Comparison of ENCODE assay signal across 9 mouse cellular contexts in genomic region chr4:129020454-129020853, GRCm38 (mm10). TPM values are rescaled to one million over a fixed set of nuclear protein-coding genes. Genes with fewer than 3 reads are reported as not detected.
DNase-seq lines count a peak whose midpoint lies in the region; ATAC-seq and TF ChIP-seq lines count a peak whose summit lies in the region.
"Had no signal": no experiment of that assay in that cellular context is flagged by ENCODE, and none has a peak within 500 bp of the region (broad histone marks: within the 10 kb centered on the region; RNA-seq: fewer than 3 reads in every experiment).

No protein-coding gene starts in this region.

- no peaks in the 10 kb centered on the region for H3K9me3 ChIP-seq in liver, embryonic 13.5 days (replicated peaks)
- H3K9me3 ChIP-seq in liver, embryonic 11.5 days (ENCODE audit: control insufficient read depth, low read length) = no peaks in the 10 kb centered on the region
- no peaks in the 10 kb centered on the region for H3K9me3 ChIP-seq in kidney, postnatal 0 days (replicated peaks; ENCODE audit: low read length)

- H3K9ac ChIP-seq in liver, embryonic 13.5 days = no peak overlapping the region
- no peak overlapping the region for H3K9ac ChIP-seq in liver, embryonic 11.5 days (ENCODE audit: low read depth, low read length)
- no peak overlapping the region for H3K9ac ChIP-seq in kidney, postnatal 0 days (ENCODE audit: low read depth, low read length)

- 0 out of 2 replicates have a peak, but pooled peaks have one; percentile 13 for ATAC-seq in liver, embryonic 13.5 days (ENCODE audit: low read depth)
- no peak for ATAC-seq in liver, embryonic 11.5 days (replicated peaks; ENCODE audit: low FRiP score)
- no peak for ATAC-seq in kidney, postnatal 0 days (replicated peaks; ENCODE audit: low FRiP score, low read depth)
- ATAC-seq: Patski had no signal

- H3K27me3 ChIP-seq in liver, embryonic 13.5 days = peaks cover 15% of the 10 kb centered on the region
- H3K27me3 ChIP-seq in liver, embryonic 11.5 days (replicated peaks; ENCODE audit: control insufficient read depth, insufficient read depth, low read length) = peaks cover 3% of the 10 kb centered on the region; the same call in 1 of the 2 replicates
- no peaks in the 10 kb centered on the region for H3K27me3 ChIP-seq in kidney, postnatal 0 days (ENCODE audit: insufficient read depth, low read length)
- H3K27me3 ChIP-seq: Patski had no signal

- H3K27ac ChIP-seq in liver, embryonic 13.5 days = no peak overlapping the region
- no peak overlapping the region for H3K27ac ChIP-seq in liver, embryonic 11.5 days (ENCODE audit: low read depth, low read length)
- H3K27ac ChIP-seq in kidney, postnatal 0 days = no peak overlapping the region

- no peaks in the 10 kb centered on the region for H3K36me3 ChIP-seq in liver, embryonic 13.5 days
- H3K36me3 ChIP-seq in liver, embryonic 11.5 days (ENCODE audit: control insufficient read depth, insufficient read depth, low read length) = no peaks in the 10 kb centered on the region
- H3K36me3 ChIP-seq in kidney, postnatal 0 days (ENCODE audit: insufficient read depth, low read length) = no peaks in the 10 kb centered on the region

- no peak for DNase-seq in liver, embryonic 13.5 days
- DNase-seq in liver, embryonic 11.5 days (ENCODE audit: low spot score) = no peak
- DNase-seq in cerebellum, adult 11 months = peak; percentile 75
- DNase-seq in gastrocnemius, postnatal 25 days = peak; percentile 95
- peak; percentile 48 for DNase-seq in kidney, postnatal 0 days (ENCODE audit: low spot score)
- DNase-seq in lung, adult 18-20 months = peak; percentile 80 to 82
- peak; percentile 97 for DNase-seq in skeletal muscle tissue, adult 2 months (ENCODE audit: low read depth, low spot score)
- DNase-seq in spleen, postnatal 4 days (ENCODE audit: low spot score in 2 of 2) = no peak

- H3K4me3 ChIP-seq in liver, embryonic 13.5 days (replicated peaks) = no peak overlapping the region
- no peak overlapping the region for H3K4me3 ChIP-seq in liver, embryonic 11.5 days (ENCODE audit: low read depth, low read length)
- H3K4me3 ChIP-seq in kidney, postnatal 0 days (replicated peaks; ENCODE audit: low read depth, low read length) = no peak overlapping the region

- no peak for TF ChIP-seq CTCF in kidney, postnatal 0 days (IDR thresholded peaks at IDR 0.05; ENCODE audit: low read depth)

- peaks cover 16% of the 10 kb centered on the region for H3K4me1 ChIP-seq in liver, embryonic 13.5 days (replicated peaks)
- H3K4me1 ChIP-seq in liver, embryonic 11.5 days (replicated peaks; ENCODE audit: control insufficient read depth, insufficient read depth, low read length) = peaks cover 4% of the 10 kb centered on the region; the same call in 1 of the 2 replicates
- peaks cover 4% of the 10 kb centered on the region; the same call in 1 of the 2 replicates for H3K4me1 ChIP-seq in kidney, postnatal 0 days (replicated peaks; ENCODE audit: insufficient read depth, low read length)

- H3K4me2 ChIP-seq in liver, embryonic 13.5 days = no peak overlapping the region
- H3K4me2 ChIP-seq in liver, embryonic 11.5 days = no peak overlapping the region
- H3K4me2 ChIP-seq in kidney, postnatal 0 days (ENCODE audit: low read length) = no peak overlapping the region

- 66% methylated on average over 6 of the region's 6 CpGs for WGBS in liver, embryonic 13.5 days (ENCODE audit: insufficient replicate concordance)
- 73% methylated on average over 6 of the region's 6 CpGs for WGBS in liver, embryonic 11.5 days
- WGBS in kidney, postnatal 0 days = 55% methylated on average over 6 of the region's 6 CpGs

RNA-seq across cellular contexts. Expression of gene Ak2, which starts 28.7 kb away (rescaled TPM):
- 182 and 189 TPM in 2 replicates for polyA plus RNA-seq in liver, embryonic 13.5 days (2015; fragmentation: Nextera tagmentation; extraction: Ambion mirVana)
- 235 and 256 TPM in 2 replicates for polyA plus RNA-seq in liver, embryonic 11.5 days (2014; fragmentation: Nextera tagmentation; extraction: Ambion mirVana)
- 10 to 100 TPM; 27.4 to 36.0 TPM for total RNA-seq in gastrocnemius, postnatal 25 days (2021)
- polyA plus RNA-seq in kidney, postnatal 0 days (2015; fragmentation: Nextera tagmentation; extraction: Ambion mirVana) = 173 and 188 TPM in 2 replicates

RNA-seq across cellular contexts. Expression of gene Rnf19b, which starts 37.6 kb away (rescaled TPM):
- polyA plus RNA-seq in liver, embryonic 13.5 days (2015; fragmentation: Nextera tagmentation; extraction: Ambion mirVana) = 4.8 and 5.9 TPM in 2 replicates
- polyA plus RNA-seq in liver, embryonic 11.5 days (2014; fragmentation: Nextera tagmentation; extraction: Ambion mirVana) = 6.7 and 7.2 TPM in 2 replicates
- 10 to 100 TPM; 17.8 to 20.2 TPM for total RNA-seq in gastrocnemius, postnatal 25 days (2021)
- polyA plus RNA-seq in kidney, postnatal 0 days (2015; fragmentation: Nextera tagmentation; extraction: Ambion mirVana) = 6.1 and 7.1 TPM in 2 replicates

RNA-seq across cellular contexts. Expression of gene Azin2, which starts 58.2 kb away (rescaled TPM):
- 0.93 and 1.2 TPM in 2 replicates for polyA plus RNA-seq in liver, embryonic 13.5 days (2015; fragmentation: Nextera tagmentation; extraction: Ambion mirVana)
- polyA plus RNA-seq in liver, embryonic 11.5 days (2014; fragmentation: Nextera tagmentation; extraction: Ambion mirVana) = 4.6 and 5.8 TPM in 2 replicates
- total RNA-seq in gastrocnemius, postnatal 25 days (2021) = 1 to 10 TPM; 1.8 to 3.1 TPM
- 21.5 and 23.0 TPM in 2 replicates for polyA plus RNA-seq in kidney, postnatal 0 days (2015; fragmentation: Nextera tagmentation; extraction: Ambion mirVana)

Comparison
In these comparisons a context has a peak if more than half of its experiments do, and no peak if none do; other contexts are left out.
1. DNase-seq: peak in cerebellum, adult 11 months (single experiment), gastrocnemius, postnatal 25 days (single experiment), kidney, postnatal 0 days (single experiment), lung, adult 18-20 months (2 of 2) and skeletal muscle tissue, adult 2 months (single experiment); none in liver, embryonic 13.5 days (single experiment), liver, embryonic 11.5 days (single experiment) and spleen, postnatal 4 days (0 of 2).